ENCODE assay signal across 8 mouse cellular contexts in the genomic region with DNA sequence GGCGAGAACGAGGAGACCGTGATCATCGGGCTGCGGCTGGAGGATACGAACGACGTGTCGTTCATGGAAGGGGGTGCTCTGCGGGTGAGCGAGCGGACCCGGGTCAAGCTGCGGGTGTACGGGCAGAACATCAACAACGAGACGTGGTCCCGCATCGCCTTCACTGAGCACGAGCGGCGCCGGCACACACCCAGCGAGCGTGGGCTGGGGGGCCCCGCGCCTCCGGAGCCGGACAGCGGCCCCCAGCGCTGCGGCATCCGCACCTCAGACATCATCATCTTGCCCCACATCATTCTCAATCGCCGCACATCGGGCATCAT. TPM values are rescaled to one million over a fixed set of nuclear protein-coding genes. Genes with fewer than 3 reads are reported as not detected.
A peak's percentile ranks its signal among the peaks of the same experiment; 100 is the strongest.
DNase-seq lines count a peak whose midpoint lies in the region; ATAC-seq and TF ChIP-seq lines count a peak whose summit lies in the region.

No protein-coding gene starts in this region.

- peak; percentile 31 for DNase-seq in adrenal gland, postnatal 25 days
- no peak for DNase-seq in adrenal gland, postnatal 10 days
- peak; percentile 18 for DNase-seq in lung, postnatal 0 days (ENCODE audit: low spot score)
- no peak for DNase-seq in lung, postnatal 36 days
- DNase-seq in gastrocnemius, postnatal 4 days (ENCODE audit: low spot score in 2 of 2), result no peak
- DNase-seq in urinary bladder, postnatal 14 days (ENCODE audit: low spot score), result no peak

- no peaks in the 10 kb centered on the region for H3K36me3 ChIP-seq in lung, postnatal 0 days (ENCODE audit: insufficient read depth, low read length)
- H3K36me3 ChIP-seq in intestine, embryonic 15.5 days, result no peaks in the 10 kb centered on the region
- H3K36me3 ChIP-seq in neural tube, embryonic 14.5 days (ENCODE audit: control insufficient read depth, insufficient read depth, low read length), result no peaks in the 10 kb centered on the region

- H3K27me3 ChIP-seq in lung, postnatal 0 days (replicated peaks; ENCODE audit: insufficient read depth, low read length), result no peaks in the 10 kb centered on the region
- H3K27me3 ChIP-seq in intestine, embryonic 15.5 days (replicated peaks), result peaks cover 6% of the 10 kb centered on the region
- no peaks in the 10 kb centered on the region; the same call in 1 of the 2 replicates for H3K27me3 ChIP-seq in neural tube, embryonic 14.5 days (ENCODE audit: control insufficient read depth, insufficient read depth, low read length)

- H3K4me3 ChIP-seq in lung, postnatal 0 days (ENCODE audit: low read depth, low read length), result peak overlapping the region; percentile 81
- H3K4me3 ChIP-seq in intestine, embryonic 15.5 days (replicated peaks), result peak overlapping the region; percentile 88
- H3K4me3 ChIP-seq in neural tube, embryonic 14.5 days (ENCODE audit: low read depth, low read length), result peak overlapping the region; percentile 69

- ATAC-seq in lung, postnatal 0 days, result no peak
- ATAC-seq in intestine, embryonic 15.5 days, result no peak; the same call in 1 of the 2 replicates
- ATAC-seq in neural tube, embryonic 14.5 days (ENCODE audit: low read depth), result peak; percentile 11

- H3K4me1 ChIP-seq in lung, postnatal 0 days (ENCODE audit: insufficient read depth, low read depth, low read length), result peaks cover 13% of the 10 kb centered on the region; the same call in 1 of the 2 replicates
- H3K4me1 ChIP-seq in intestine, embryonic 15.5 days (replicated peaks), result peaks cover 11% of the 10 kb centered on the region
- H3K4me1 ChIP-seq in neural tube, embryonic 14.5 days (ENCODE audit: control insufficient read depth, insufficient read depth, low read length), result peaks cover 28% of the 10 kb centered on the region

- peak overlapping the region; percentile 99 for H3K4me2 ChIP-seq in lung, postnatal 0 days (replicated peaks; ENCODE audit: low read depth, low read length)
- peak overlapping the region; percentile 97 for H3K4me2 ChIP-seq in intestine, embryonic 15.5 days (replicated peaks)
- peak overlapping the region; percentile 76 for H3K4me2 ChIP-seq in neural tube, embryonic 14.5 days (ENCODE audit: low read depth, low read length)

- no peak for TF ChIP-seq CTCF in lung, postnatal 0 days (IDR thresholded peaks at IDR 0.05)

- TF ChIP-seq EP300 in lung, postnatal 0 days (IDR thresholded peaks at IDR 0.05), result no peak

- peak overlapping the region; percentile 69 for H3K9ac ChIP-seq in lung, postnatal 0 days (replicated peaks; ENCODE audit: low read depth)
- H3K9ac ChIP-seq in intestine, embryonic 15.5 days, result peak overlapping the region; percentile 57
- H3K9ac ChIP-seq in neural tube, embryonic 14.5 days (replicated peaks; ENCODE audit: low read depth, low read length), result peak overlapping the region; percentile 58

- no peaks in the 10 kb centered on the region for H3K9me3 ChIP-seq in lung, postnatal 0 days (ENCODE audit: low read length)
- no peaks in the 10 kb centered on the region for H3K9me3 ChIP-seq in intestine, embryonic 15.5 days
- no peaks in the 10 kb centered on the region for H3K9me3 ChIP-seq in neural tube, embryonic 14.5 days (ENCODE audit: control insufficient read depth, low read length)

- no peak overlapping the region for H3K27ac ChIP-seq in lung, postnatal 0 days (ENCODE audit: low read length)
- H3K27ac ChIP-seq in intestine, embryonic 15.5 days, result no peak overlapping the region
- H3K27ac ChIP-seq in neural tube, embryonic 14.5 days (ENCODE audit: low read depth, low read length), result peak overlapping the region; percentile 89

- under 1% methylated on average over 36 of the region's 36 CpGs for WGBS in lung, postnatal 0 days
- WGBS in intestine, embryonic 15.5 days, result under 1% methylated on average over 36 of the region's 36 CpGs
- under 1% methylated on average over 36 of the region's 36 CpGs for WGBS in neural tube, embryonic 14.5 days

RNA-seq across cellular contexts. Expression of a gene that starts 0.5 kb away (rescaled TPM):
- total RNA-seq in adrenal gland, postnatal 25 days (2021), result 19.5 and 20.9 TPM in 2 replicates
- total RNA-seq in adrenal gland, postnatal 10 days (2021), result 10 to 100 TPM; 13.2 to 23.4 TPM
- polyA plus RNA-seq in lung, postnatal 0 days (2015; fragmentation: Nextera tagmentation; extraction: Ambion mirVana), result 2.4 and 2.8 TPM in 2 replicates
- 2.9 and 3.2 TPM in 2 replicates for polyA plus RNA-seq in intestine, embryonic 15.5 days (2015; fragmentation: Nextera tagmentation; extraction: Ambion mirVana)
- 8.4 and 11.7 TPM in 2 replicates for polyA plus RNA-seq in neural tube, embryonic 14.5 days (2014; fragmentation: Nextera tagmentation; extraction: Ambion mirVana)
- 1 to 10 TPM; 5.9 to 6.5 TPM for total RNA-seq in gastrocnemius, postnatal 4 days (2021)

RNA-seq across cellular contexts. Expression of a gene that starts 54.7 kb away (rescaled TPM):
- total RNA-seq in adrenal gland, postnatal 25 days (2021), result 86.5 and 93.0 TPM in 2 replicates
- total RNA-seq in adrenal gland, postnatal 10 days (2021), result 10 to 100 TPM; 55.2 to 62.9 TPM
- polyA plus RNA-seq in lung, postnatal 0 days (2015; fragmentation: Nextera tagmentation; extraction: Ambion mirVana), result 27.5 and 27.6 TPM in 2 replicates
- polyA plus RNA-seq in intestine, embryonic 15.5 days (2015; fragmentation: Nextera tagmentation; extraction: Ambion mirVana), result 59.4 and 63.4 TPM in 2 replicates
- polyA plus RNA-seq in neural tube, embryonic 14.5 days (2014; fragmentation: Nextera tagmentation; extraction: Ambion mirVana), result 44.3 and 47.8 TPM in 2 replicates
- total RNA-seq in gastrocnemius, postnatal 4 days (2021), result 10 to 100 TPM; 51.0 to 56.2 TPM

Comparison
In these comparisons a context has a peak if more than half of its experiments do, and no peak if none do; other contexts are left out.
1. DNase-seq: peak in adrenal gland, postnatal 25 days (single experiment) and lung, postnatal 0 days (single experiment); none in adrenal gland, postnatal 10 days (single experiment), lung, postnatal 36 days (single experiment), gastrocnemius, postnatal 4 days (0 of 2) and urinary bladder, postnatal 14 days (single experiment).
2. Peak in every context shown above with its lines, with median percentiles within 50 percentile points of each other: H3K4me2 ChIP-seq, H3K4me3 ChIP-seq and H3K9ac ChIP-seq.